Mouse (Mus musculus): ENCODE measurements around the gene Nodal. TPM values are rescaled to one million over a fixed set of nuclear protein-coding genes. Genes with fewer than 3 reads are reported as not detected.
A peak's percentile ranks its signal among the peaks of the same experiment; 100 is the strongest.

Nodal gene
- polyA plus RNA-seq (2011; ENCODE audit: insufficient read length, low read depth, missing spikeins), result not detected in 2 replicates

- Histone ChIP-seq H3K4me3 (ENCODE audit: insufficient read depth, low read length) (peak within 1 kb of the TSS; percentile 11; the same call in 1 of the 2 replicates), H3K4me1 (ENCODE audit: control insufficient read depth, insufficient read depth, low read length) (no peaks in the 10 kb centered on the region), H3K27ac (ENCODE audit: insufficient read depth, low read length) (no peak within 1 kb of the TSS)
- no peak for TF ChIP-seq POLR2A (IDR thresholded peaks at IDR 0.05; ENCODE audit: low read depth, low read length)
- TF ChIP-seq CTCF (IDR thresholded peaks at IDR 0.05; ENCODE audit: borderline replicate concordance, insufficient read depth, low read length), result no peak
Measured at GRCm38 (mm10) chr10:61417672-61418071, at the start of gene Nodal. Gene Nodal, plus strand, starts transcription at chr10:61417972.

DNA sequence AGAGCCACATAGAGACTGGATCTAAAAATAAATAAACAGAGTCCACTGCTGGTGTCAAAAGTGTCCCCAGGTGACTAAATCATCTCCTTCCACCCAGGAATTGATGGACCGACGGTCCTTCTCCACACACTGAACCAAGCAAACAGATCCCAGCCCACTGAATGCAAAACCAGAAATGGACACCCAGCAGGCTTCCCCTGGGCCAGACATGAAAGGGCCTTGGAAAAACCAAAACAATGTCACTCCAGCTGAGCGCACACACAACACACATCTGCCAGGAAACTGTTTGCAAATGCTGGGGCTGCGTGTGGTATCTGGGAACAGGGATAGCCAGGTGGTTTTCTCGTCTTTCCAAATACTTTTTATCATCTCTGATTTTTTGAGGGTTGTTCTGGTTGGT lies 48.0 kb upstream of the Nodal start:
- no peak overlapping the region for H3K27ac ChIP-seq (ENCODE audit: insufficient read depth, low read length)
- H3K4me1 ChIP-seq (ENCODE audit: control insufficient read depth, insufficient read depth, low read length), result 0 out of 2 replicates have a peak, but pooled peaks cover 6% of the 10 kb centered on the region
- TF ChIP-seq POLR2A (IDR thresholded peaks at IDR 0.05; ENCODE audit: low read depth, low read length) (no peak), CTCF (IDR thresholded peaks at IDR 0.05; ENCODE audit: borderline replicate concordance, insufficient read depth, low read length) (no peak)
- H3K4me3 ChIP-seq (ENCODE audit: insufficient read depth, low read length), result no peak overlapping the region

- Histone ChIP-seq H3K4me1 (ENCODE audit: control insufficient read depth, insufficient read depth, low read length) (0 out of 2 replicates have a peak, but pooled peaks cover 6% of the 10 kb centered on the region), H3K4me3 (ENCODE audit: insufficient read depth, low read length) (no peak overlapping the region), H3K27ac (ENCODE audit: insufficient read depth, low read length) (no peak overlapping the region)
- TF ChIP-seq POLR2A (IDR thresholded peaks at IDR 0.05; ENCODE audit: low read depth, low read length) (no peak), CTCF (IDR thresholded peaks at IDR 0.05; ENCODE audit: borderline replicate concordance, insufficient read depth, low read length) (no peak)
Measured at GRCm38 (mm10) chr10:61370273-61370979, 47.3 kb upstream of the Nodal start.

GRCm38 (mm10) chr10:61371884-61372584 lies 45.7 kb upstream of the Nodal start:
- TF ChIP-seq CTCF (IDR thresholded peaks at IDR 0.05; ENCODE audit: borderline replicate concordance, insufficient read depth, low read length) (no peak), POLR2A (IDR thresholded peaks at IDR 0.05; ENCODE audit: low read depth, low read length) (no peak)
- Histone ChIP-seq H3K4me3 (ENCODE audit: insufficient read depth, low read length) (no peak overlapping the region), H3K27ac (ENCODE audit: insufficient read depth, low read length) (no peak overlapping the region), H3K4me1 (ENCODE audit: control insufficient read depth, insufficient read depth, low read length) (0 out of 2 replicates have a peak, but pooled peaks cover 6% of the 10 kb centered on the region)

DNA sequence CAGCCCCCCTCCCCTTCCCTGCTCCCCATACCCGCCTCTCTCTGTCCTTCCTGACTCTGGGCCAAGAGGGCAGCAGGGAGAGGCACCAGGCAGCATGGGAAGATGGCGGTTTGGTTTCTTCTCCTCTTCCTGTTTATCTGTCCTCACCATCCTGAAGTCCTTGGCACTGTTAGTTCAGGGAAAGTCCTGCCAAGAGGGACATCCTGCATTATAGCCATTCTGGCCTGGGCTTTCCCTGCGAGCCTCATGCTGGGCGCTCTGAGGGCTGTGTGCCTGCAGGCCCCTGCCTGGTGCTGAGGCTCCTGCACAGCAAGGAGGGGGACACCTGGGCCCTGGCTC lies 45.2 kb upstream of the Nodal start:
- H3K27ac ChIP-seq (ENCODE audit: insufficient read depth, low read length), result no peak overlapping the region
- 0 out of 2 replicates have a peak, but pooled peaks cover 6% of the 10 kb centered on the region for H3K4me1 ChIP-seq (ENCODE audit: control insufficient read depth, insufficient read depth, low read length)
- TF ChIP-seq CTCF (IDR thresholded peaks at IDR 0.05; ENCODE audit: borderline replicate concordance, insufficient read depth, low read length), result no peak
- H3K4me3 ChIP-seq (ENCODE audit: insufficient read depth, low read length), result no peak overlapping the region

DNA sequence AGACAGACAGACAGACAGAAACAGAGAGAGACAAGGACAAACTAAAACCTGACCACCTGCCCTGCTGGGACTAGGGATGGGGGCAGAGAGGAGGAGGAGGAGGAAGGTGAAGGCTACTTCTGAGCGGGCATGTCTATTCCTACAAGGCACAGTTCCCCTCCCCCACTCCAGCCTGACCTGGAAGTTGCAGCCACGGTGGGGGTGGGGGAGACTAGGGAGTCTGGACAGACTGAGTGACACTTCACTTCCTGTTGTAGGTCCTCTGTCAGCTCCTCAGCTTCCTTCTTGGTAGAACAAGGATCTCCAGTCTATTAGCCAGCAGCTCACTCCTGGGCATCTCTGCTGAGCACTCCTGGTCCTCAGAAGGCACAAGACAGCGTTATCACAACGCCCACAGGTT lies 43.7 kb upstream of the Nodal start:
- TF ChIP-seq POLR2A (IDR thresholded peaks at IDR 0.05; ENCODE audit: low read depth, low read length) (no peak), CTCF (IDR thresholded peaks at IDR 0.05; ENCODE audit: borderline replicate concordance, insufficient read depth, low read length) (no peak)
- Histone ChIP-seq H3K4me3 (ENCODE audit: insufficient read depth, low read length) (no peak overlapping the region), H3K4me1 (ENCODE audit: control insufficient read depth, insufficient read depth, low read length) (0 out of 2 replicates have a peak, but pooled peaks cover 6% of the 10 kb centered on the region), H3K27ac (ENCODE audit: insufficient read depth, low read length) (no peak overlapping the region)

DNA sequence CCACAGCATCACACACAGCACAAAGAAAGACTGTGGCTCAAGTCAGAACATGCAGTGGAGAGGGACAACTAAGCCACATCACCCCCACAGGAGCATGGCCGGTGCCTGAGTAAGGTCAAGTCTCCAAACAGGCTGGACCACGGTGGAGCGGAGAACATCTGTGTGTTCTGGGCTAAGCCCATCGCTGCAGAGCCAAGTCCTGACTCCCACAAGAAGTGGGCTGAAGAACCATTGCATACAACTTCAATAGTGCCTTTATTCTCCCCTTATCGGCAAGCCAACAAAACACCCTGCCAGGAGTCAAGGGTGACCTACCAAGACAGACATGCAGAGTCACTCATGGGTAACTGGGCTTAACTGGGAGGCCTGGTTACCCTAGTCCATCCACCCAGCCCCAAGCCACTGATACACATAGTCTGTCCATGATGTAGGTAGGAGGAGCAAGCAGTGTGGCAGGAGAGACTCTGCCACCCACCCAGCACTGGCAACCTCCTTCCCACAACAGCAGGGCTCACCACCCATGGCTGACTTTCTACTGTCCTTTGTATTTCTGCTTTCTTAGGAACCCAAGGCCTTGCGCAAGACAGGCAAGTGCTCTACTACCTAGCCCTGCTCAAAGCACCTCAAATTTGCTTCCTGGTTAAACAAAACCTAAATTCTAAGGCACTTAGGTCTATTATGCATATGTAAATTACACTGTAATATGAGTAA lies 42.8 kb upstream of the Nodal start:
- Histone ChIP-seq H3K4me1 (ENCODE audit: control insufficient read depth, insufficient read depth, low read length) (0 out of 2 replicates have a peak, but pooled peaks cover 6% of the 10 kb centered on the region), H3K27ac (ENCODE audit: insufficient read depth, low read length) (no peak overlapping the region), H3K4me3 (ENCODE audit: insufficient read depth, low read length) (no peak overlapping the region)
- TF ChIP-seq POLR2A (IDR thresholded peaks at IDR 0.05; ENCODE audit: low read depth, low read length) (no peak), CTCF (IDR thresholded peaks at IDR 0.05; ENCODE audit: borderline replicate concordance, insufficient read depth, low read length) (no peak)

DNA sequence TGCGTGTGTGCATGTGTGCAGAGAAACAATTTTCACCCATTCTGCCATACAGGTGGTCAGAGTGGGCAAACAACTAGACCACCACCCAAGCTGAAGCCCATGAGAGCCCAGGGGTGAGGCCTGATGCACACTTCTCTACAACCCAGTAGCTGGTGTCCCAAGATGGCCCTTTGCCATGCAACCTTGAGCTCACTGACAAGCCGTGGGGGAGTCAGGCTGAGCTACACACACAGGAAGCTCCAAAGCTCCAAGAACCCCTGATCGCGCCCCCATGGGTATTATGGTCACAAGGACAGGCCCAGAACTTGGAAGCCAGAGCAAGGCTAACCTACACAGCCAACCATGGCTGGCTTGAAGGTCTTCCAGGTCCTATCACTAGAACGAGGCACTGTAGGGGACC lies 39.7 kb upstream of the Nodal start:
- no peak overlapping the region for H3K4me3 ChIP-seq (ENCODE audit: insufficient read depth, low read length)
- H3K4me1 ChIP-seq (ENCODE audit: control insufficient read depth, insufficient read depth, low read length), result peaks cover 6% of the 10 kb centered on the region; the same call in 1 of the 2 replicates
- no peak overlapping the region for H3K27ac ChIP-seq (ENCODE audit: insufficient read depth, low read length)
- no peak for TF ChIP-seq CTCF (IDR thresholded peaks at IDR 0.05; ENCODE audit: borderline replicate concordance, insufficient read depth, low read length)
- no peak for TF ChIP-seq POLR2A (IDR thresholded peaks at IDR 0.05; ENCODE audit: low read depth, low read length)

DNA sequence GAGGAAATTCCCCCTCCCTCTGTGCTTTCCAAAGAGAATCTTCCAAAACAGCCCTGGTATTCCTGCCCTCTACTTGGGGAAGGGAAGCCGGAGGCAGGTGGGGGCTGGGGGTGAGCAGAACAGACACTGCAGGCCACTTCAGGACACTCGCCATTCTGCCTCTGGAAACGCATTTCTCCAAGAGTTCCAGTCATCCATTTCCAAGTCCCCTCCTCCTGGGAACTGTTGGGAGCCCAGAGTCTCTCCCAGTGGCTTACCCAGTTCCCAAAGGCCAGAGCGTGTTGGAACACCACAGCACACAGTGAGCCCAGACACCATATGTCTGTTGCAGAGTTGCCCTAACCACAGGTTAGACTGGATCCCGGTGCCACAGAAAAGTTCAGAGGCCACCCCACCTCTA lies 39.1 kb upstream of the Nodal start:
- Histone ChIP-seq H3K4me1 (ENCODE audit: control insufficient read depth, insufficient read depth, low read length) (peaks cover 6% of the 10 kb centered on the region; the same call in 1 of the 2 replicates), H3K27ac (ENCODE audit: insufficient read depth, low read length) (no peak overlapping the region), H3K4me3 (ENCODE audit: insufficient read depth, low read length) (no peak overlapping the region)
- TF ChIP-seq CTCF (IDR thresholded peaks at IDR 0.05; ENCODE audit: borderline replicate concordance, insufficient read depth, low read length) (no peak), POLR2A (IDR thresholded peaks at IDR 0.05; ENCODE audit: low read depth, low read length) (no peak)

Data from embryonic fibroblast, embryonic 13.5 days (primary cell).